Mouse (Mus musculus): Measurements from ENCODE around the gene Sprn. TPM values are rescaled to one million over a fixed set of nuclear protein-coding genes. Genes with fewer than 3 reads are reported as not detected.

Sprn gene
- polyA plus RNA-seq, 1 experiment from 2014 or later = 0.99 TPM

DNA sequence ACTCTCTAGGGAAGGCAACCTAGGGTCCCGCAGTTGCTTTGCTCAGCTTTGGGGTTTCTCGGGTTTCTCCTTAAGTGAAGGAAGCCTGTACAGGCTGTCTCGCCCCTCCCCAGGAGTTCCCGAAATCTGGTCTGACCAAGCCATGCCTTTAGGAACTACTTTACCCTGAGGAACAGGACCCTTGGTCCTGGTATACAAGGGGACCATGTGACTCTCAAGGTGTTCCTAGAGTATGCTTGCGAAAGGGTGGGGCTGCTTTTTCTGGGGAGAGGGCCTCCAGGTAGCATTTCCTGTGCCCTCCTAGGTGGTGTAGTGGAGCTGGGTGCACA is 28.7 kb downstream of the Sprn start:
- H3K4me1 ChIP-seq (replicated peaks; ENCODE audit: control insufficient read depth, insufficient read depth, low read length) = no peaks in the 10 kb centered on the region
- H3K9ac ChIP-seq (ENCODE audit: low read depth, low read length) = peak overlapping the region; percentile 87
- H3K9me3 ChIP-seq (ENCODE audit: control insufficient read depth) = no peaks in the 10 kb centered on the region
- WGBS = 3% methylated on average over 5 of the region's 5 CpGs
- H3K36me3 ChIP-seq (ENCODE audit: control insufficient read depth, insufficient read depth) = peaks cover 16% of the 10 kb centered on the region
- TF ChIP-seq CTCF (IDR thresholded peaks at IDR 0.05; ENCODE audit: low read depth) = no peak
- H3K4me3 ChIP-seq (ENCODE audit: low read depth, low read length) = peak overlapping the region; percentile 89
- no peaks in the 10 kb centered on the region for H3K27me3 ChIP-seq (replicated peaks; ENCODE audit: control insufficient read depth, insufficient read depth, low read length)
- peak overlapping the region; percentile 50; the same call in 1 of the 2 replicates for H3K27ac ChIP-seq (ENCODE audit: low read depth, low read length)
- H3K4me2 ChIP-seq (replicated peaks; ENCODE audit: low read depth) = peak overlapping the region; percentile 90
- ATAC-seq = peak; percentile 3; the same call in 1 of the 2 replicates

DNA sequence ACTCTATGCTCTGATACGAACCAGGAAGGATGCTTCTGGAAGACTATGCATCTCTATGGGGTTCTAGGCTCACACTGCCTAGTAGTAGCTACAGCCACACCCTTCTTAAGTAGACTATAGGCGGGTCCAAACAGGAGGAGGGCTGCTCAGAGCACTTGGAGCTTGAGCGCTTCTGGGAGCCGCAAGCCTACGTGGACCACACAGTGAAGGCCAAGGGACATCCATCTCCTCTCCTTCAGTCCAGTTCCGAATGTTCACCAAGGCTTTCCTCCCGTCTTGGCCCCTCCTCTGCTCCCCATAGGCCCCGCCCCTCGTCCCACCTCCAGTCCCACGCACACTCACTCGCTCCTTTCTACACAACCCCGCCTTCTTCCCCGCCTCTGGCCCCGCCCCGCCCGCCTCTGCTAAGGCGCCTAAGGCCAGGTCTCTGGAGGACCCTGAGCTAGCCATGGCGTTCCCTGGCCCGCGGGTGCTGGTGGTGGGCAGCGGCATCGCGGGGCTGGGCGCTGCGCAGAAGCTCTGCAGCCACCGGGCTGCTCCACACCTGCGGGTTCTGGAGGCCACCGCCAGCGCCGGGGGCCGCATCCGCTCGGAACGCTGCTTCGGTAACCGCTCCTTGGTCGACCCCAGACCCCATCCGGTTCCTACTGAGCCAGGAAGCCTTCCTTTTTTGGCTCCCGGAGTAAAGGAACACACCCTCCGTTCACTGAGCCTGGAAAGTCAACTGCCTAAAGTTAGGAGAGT is 29.2 kb downstream of the Sprn start:
- TF ChIP-seq CTCF (IDR thresholded peaks at IDR 0.05; ENCODE audit: low read depth) = no peak
- peak; percentile 90 for ATAC-seq
- no peaks in the 10 kb centered on the region for H3K4me1 ChIP-seq (replicated peaks; ENCODE audit: control insufficient read depth, insufficient read depth, low read length)
- H3K4me3 ChIP-seq (ENCODE audit: low read depth, low read length) = peak overlapping the region; percentile 89
- under 1% methylated on average over 39 of the region's 40 CpGs for WGBS
- peak overlapping the region; percentile 87 for H3K9ac ChIP-seq (ENCODE audit: low read depth, low read length)
- H3K27ac ChIP-seq (ENCODE audit: low read depth, low read length) = peak overlapping the region; percentile 50; the same call in 1 of the 2 replicates
- H3K27me3 ChIP-seq (replicated peaks; ENCODE audit: control insufficient read depth, insufficient read depth, low read length) = no peaks in the 10 kb centered on the region
- peak overlapping the region; percentile 90 for H3K4me2 ChIP-seq (replicated peaks; ENCODE audit: low read depth)
- peaks cover 14% of the 10 kb centered on the region for H3K36me3 ChIP-seq (ENCODE audit: control insufficient read depth, insufficient read depth)
- H3K9me3 ChIP-seq (ENCODE audit: control insufficient read depth) = no peaks in the 10 kb centered on the region

DNA sequence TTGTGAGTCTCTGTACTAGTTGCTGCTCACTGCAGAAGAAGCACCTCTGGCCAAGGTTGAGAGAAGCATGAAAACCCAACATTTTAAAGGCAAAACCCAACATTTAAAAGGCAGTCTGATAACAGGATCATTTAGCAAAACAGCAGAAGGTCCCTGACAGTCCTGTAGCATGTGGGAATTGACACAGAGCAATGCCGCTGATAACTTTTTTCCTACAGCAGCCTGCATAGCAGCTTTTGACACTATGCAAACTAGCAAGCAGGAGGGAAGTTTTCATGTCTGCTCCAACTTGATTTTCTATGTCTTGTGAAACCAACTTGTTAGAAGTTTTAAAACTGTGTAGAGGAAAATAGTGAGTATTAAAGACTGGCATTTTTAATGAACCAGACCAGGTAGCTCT is 30.3 kb downstream of the Sprn start:
- Histone ChIP-seq H3K36me3 (ENCODE audit: control insufficient read depth, insufficient read depth) (peaks cover 4% of the 10 kb centered on the region; the same call in 1 of the 2 replicates), H3K27ac (ENCODE audit: low read depth, low read length) (no peak overlapping the region), H3K9ac (ENCODE audit: low read depth, low read length) (no peak overlapping the region), H3K4me2 (replicated peaks; ENCODE audit: low read depth) (no peak overlapping the region), H3K9me3 (ENCODE audit: control insufficient read depth) (no peaks in the 10 kb centered on the region), H3K4me1 (replicated peaks; ENCODE audit: control insufficient read depth, insufficient read depth, low read length) (no peaks in the 10 kb centered on the region), H3K27me3 (replicated peaks; ENCODE audit: control insufficient read depth, insufficient read depth, low read length) (no peaks in the 10 kb centered on the region), H3K4me3 (ENCODE audit: low read depth, low read length) (no peak overlapping the region)
- no peak for TF ChIP-seq CTCF (IDR thresholded peaks at IDR 0.05; ENCODE audit: low read depth)
- ATAC-seq = no peak
- 98% methylated on average over 1 of the region's 1 CpGs for WGBS

DNA sequence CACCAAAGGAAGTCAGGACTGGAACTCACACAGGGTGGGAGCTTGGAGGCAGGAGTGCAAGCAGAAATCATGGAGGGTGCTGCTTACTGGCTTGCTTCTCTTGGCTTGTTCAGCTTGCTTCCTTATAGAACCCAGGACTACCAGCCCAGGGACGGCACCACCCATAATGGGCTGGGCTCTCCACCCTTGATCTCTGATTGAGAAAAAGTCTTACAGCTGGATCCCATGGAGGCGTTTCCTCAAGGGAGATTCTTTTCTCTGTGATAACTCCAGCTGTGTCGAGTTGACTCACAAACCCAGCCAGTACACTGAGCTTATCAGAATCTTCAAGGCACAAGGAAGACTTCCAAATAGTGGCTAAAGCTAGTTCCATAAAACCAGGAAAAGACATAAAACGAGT is 31.9 kb downstream of the Sprn start:
- Histone ChIP-seq H3K27me3 (replicated peaks; ENCODE audit: control insufficient read depth, insufficient read depth, low read length) (no peaks in the 10 kb centered on the region), H3K4me3 (ENCODE audit: low read depth, low read length) (no peak overlapping the region), H3K4me1 (replicated peaks; ENCODE audit: control insufficient read depth, insufficient read depth, low read length) (no peaks in the 10 kb centered on the region), H3K27ac (ENCODE audit: low read depth, low read length) (peak overlapping the region; percentile 60; the same call in 1 of the 2 replicates), H3K36me3 (ENCODE audit: control insufficient read depth, insufficient read depth) (no peaks in the 10 kb centered on the region), H3K9ac (ENCODE audit: low read depth, low read length) (no peak overlapping the region), H3K9me3 (ENCODE audit: control insufficient read depth) (no peaks in the 10 kb centered on the region), H3K4me2 (replicated peaks; ENCODE audit: low read depth) (peak overlapping the region; percentile 18)
- WGBS = 19% methylated on average over 4 of the region's 4 CpGs
- ATAC-seq = peak; percentile 34
- TF ChIP-seq CTCF (IDR thresholded peaks at IDR 0.05; ENCODE audit: low read depth) = no peak

DNA sequence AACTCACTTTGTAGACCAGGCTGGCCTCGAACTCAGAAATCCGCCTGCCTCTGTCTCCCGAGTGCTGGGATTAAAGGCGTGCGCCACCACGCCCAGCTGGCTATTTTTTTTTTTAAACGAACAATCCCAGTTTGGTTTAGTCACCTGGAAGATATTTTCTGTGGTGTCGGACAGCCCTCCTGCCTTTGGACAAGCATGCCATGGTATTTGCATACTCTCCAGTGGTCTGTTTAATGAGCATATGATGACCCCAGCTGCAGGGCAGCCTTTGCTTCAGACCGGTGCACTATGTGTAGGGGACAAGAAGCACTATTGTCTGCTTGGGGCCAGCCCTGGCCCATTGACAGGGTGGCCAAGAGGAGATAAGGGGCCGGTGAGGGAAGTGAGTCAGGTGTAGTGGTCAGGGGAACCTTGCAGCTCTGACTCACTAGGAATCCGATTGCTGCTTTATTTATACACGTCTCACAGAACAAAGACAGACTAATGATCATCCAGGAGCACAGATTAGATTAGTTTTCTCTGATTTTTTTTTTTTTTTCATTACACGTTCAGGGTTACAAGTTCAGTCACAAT is 33.3 kb downstream of the Sprn start:
- H3K4me1 ChIP-seq (replicated peaks; ENCODE audit: control insufficient read depth, insufficient read depth, low read length) = no peaks in the 10 kb centered on the region
- peak; percentile 49 for ATAC-seq
- no peak for TF ChIP-seq CTCF (IDR thresholded peaks at IDR 0.05; ENCODE audit: low read depth)
- no peak overlapping the region for H3K4me2 ChIP-seq (replicated peaks; ENCODE audit: low read depth)
- no peaks in the 10 kb centered on the region for H3K9me3 ChIP-seq (ENCODE audit: control insufficient read depth)
- no peak overlapping the region for H3K27ac ChIP-seq (ENCODE audit: low read depth, low read length)
- H3K27me3 ChIP-seq (replicated peaks; ENCODE audit: control insufficient read depth, insufficient read depth, low read length) = no peaks in the 10 kb centered on the region
- no peak overlapping the region for H3K4me3 ChIP-seq (ENCODE audit: low read depth, low read length)
- 49% methylated on average over 10 of the region's 13 CpGs for WGBS
- H3K36me3 ChIP-seq (ENCODE audit: control insufficient read depth, insufficient read depth) = no peaks in the 10 kb centered on the region
- no peak overlapping the region for H3K9ac ChIP-seq (ENCODE audit: low read depth, low read length)

DNA sequence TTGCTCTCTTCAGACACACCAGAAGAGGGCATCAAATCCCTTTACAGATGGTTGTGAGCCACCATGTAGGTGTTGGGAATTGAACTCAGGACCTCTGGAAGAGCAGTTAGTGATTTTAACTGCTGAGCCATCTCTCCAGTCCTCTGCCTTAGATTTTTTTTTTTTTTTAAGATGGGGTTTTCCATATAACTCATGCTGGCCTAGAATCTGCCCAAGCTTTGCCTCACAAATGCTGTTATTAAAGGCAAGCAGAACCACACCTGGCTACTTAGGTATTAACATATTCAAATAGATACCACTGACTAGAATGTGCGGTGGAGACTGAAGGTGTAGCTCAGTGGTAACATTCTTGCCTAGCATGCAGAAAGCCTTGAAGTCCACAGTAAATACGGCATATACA is 34.2 kb downstream of the Sprn start:
- H3K9me3 ChIP-seq (ENCODE audit: control insufficient read depth) = no peaks in the 10 kb centered on the region
- H3K4me1 ChIP-seq (replicated peaks; ENCODE audit: control insufficient read depth, insufficient read depth, low read length) = no peaks in the 10 kb centered on the region
- no peak for TF ChIP-seq CTCF (IDR thresholded peaks at IDR 0.05; ENCODE audit: low read depth)
- no peak overlapping the region for H3K9ac ChIP-seq (ENCODE audit: low read depth, low read length)
- H3K27me3 ChIP-seq (replicated peaks; ENCODE audit: control insufficient read depth, insufficient read depth, low read length) = no peaks in the 10 kb centered on the region
- no peak overlapping the region for H3K4me2 ChIP-seq (replicated peaks; ENCODE audit: low read depth)
- WGBS = 96% methylated on average over 2 of the region's 2 CpGs
- no peaks in the 10 kb centered on the region for H3K36me3 ChIP-seq (ENCODE audit: control insufficient read depth, insufficient read depth)
- H3K27ac ChIP-seq (ENCODE audit: low read depth, low read length) = no peak overlapping the region
- ATAC-seq = no peak
- H3K4me3 ChIP-seq (ENCODE audit: low read depth, low read length) = no peak overlapping the region

Data from intestine, postnatal 0 days (tissue).